21 mouse cellular contexts compared by ENCODE assay signal in genomic region chr6:146538661-146539060, GRCm38 (mm10). TPM values are rescaled to one million over a fixed set of nuclear protein-coding genes. Genes with fewer than 3 reads are reported as not detected.
DNase-seq lines count a peak whose midpoint lies in the region; ATAC-seq lines count a peak whose summit lies in the region.
"Had no signal": no experiment of that assay in that cellular context is flagged by ENCODE, and none has a peak within 500 bp of the region (broad histone marks: within the 10 kb centered on the region; RNA-seq: fewer than 3 reads in every experiment).

No protein-coding gene starts in this region.

- 0 out of 2 replicates have a peak, but pooled peaks have one; percentile 41 for ATAC-seq in heart, embryonic 14.5 days (ENCODE audit: insufficient number of reproducible peaks, insufficient read depth, low FRiP score, low read depth)
- ATAC-seq: forebrain, embryonic 14.5 days; inflammation-experienced regulatory T-cells, adult 6 months; midbrain, embryonic 16.5 days had no signal

- no peaks in the 10 kb centered on the region for H3K36me3 ChIP-seq in heart, embryonic 14.5 days (ENCODE audit: control insufficient read depth, insufficient read depth, low read length)
- H3K36me3 ChIP-seq: limb, embryonic 15.5 days; lung, embryonic 15.5 days had no signal

- DNase-seq in cerebellum, postnatal 25 days, result peak; percentile 7 to 8
- DNase-seq in cerebellum, postnatal 36 days, result no peak
- DNase-seq in lung, postnatal 4 days, result peak; percentile 12 to 37
- DNase-seq in lung, adult 18-20 months, result no peak
- DNase-seq in thymus, postnatal 4 days, result no peak
- DNase-seq in urinary bladder, adult 2 months (ENCODE audit: low spot score), result no peak
- DNase-seq in urinary bladder, adult 18-20 months (ENCODE audit: low spot score in 2 of 2), result no peak
- DNase-seq: B cell, adult 2 months; cerebellum, adult 9-11 months; gastrocnemius, postnatal 36 days; kidney, adult 9 months; kidney, postnatal 36 days; right cerebral cortex, adult 18-20 months; thymus, postnatal 14 days had no signal

- 38% methylated on average over 4 of the region's 4 CpGs for WGBS in heart, embryonic 14.5 days

- no peak overlapping the region for H3K9ac ChIP-seq in heart, embryonic 14.5 days (ENCODE audit: low read length)
- H3K9ac ChIP-seq: limb, embryonic 15.5 days; lung, embryonic 15.5 days had no signal

- peak overlapping the region; percentile 50 to 67 for H3K27ac ChIP-seq in heart, embryonic 14.5 days (replicated peaks in 1 of 2; ENCODE audit: control insufficient read depth in 1 of 2, insufficient read depth in 1 of 2, low read depth in 2 of 2, low read length in 2 of 2)
- H3K27ac ChIP-seq: limb, embryonic 15.5 days; lung, embryonic 15.5 days had no signal

- no peaks in the 10 kb centered on the region for H3K9me3 ChIP-seq in heart, embryonic 14.5 days (ENCODE audit: control insufficient read depth, low read length)
- H3K9me3 ChIP-seq: limb, embryonic 15.5 days; lung, embryonic 15.5 days had no signal

- no peaks in the 10 kb centered on the region for H3K27me3 ChIP-seq in heart, embryonic 14.5 days (ENCODE audit: control insufficient read depth, insufficient read depth, low read length)
- H3K27me3 ChIP-seq: limb, embryonic 15.5 days; lung, embryonic 15.5 days had no signal

- H3K4me2 ChIP-seq in heart, embryonic 14.5 days (ENCODE audit: low read length), result no peak overlapping the region
- H3K4me2 ChIP-seq: limb, embryonic 15.5 days; lung, embryonic 15.5 days had no signal

- H3K4me1 ChIP-seq in heart, embryonic 14.5 days (ENCODE audit: control insufficient read depth in 2 of 2, insufficient read depth in 2 of 2, low read length in 2 of 2), result peaks cover 9 to 25% of the 10 kb centered on the region in 2 experiments
- H3K4me1 ChIP-seq: limb, embryonic 15.5 days; lung, embryonic 15.5 days had no signal

- H3K4me3 ChIP-seq in heart, embryonic 14.5 days (ENCODE audit: control insufficient read depth in 1 of 2, insufficient read depth in 1 of 2, low read depth in 1 of 2, low read length in 2 of 2), result no peak overlapping the region
- H3K4me3 ChIP-seq: erythroblast, embryonic 14.5 days; limb, embryonic 15.5 days; lung, embryonic 15.5 days had no signal

RNA-seq across cellular contexts. Expression of gene Itpr2, which starts 36.6 kb away (rescaled TPM):
- polyA plus RNA-seq in heart, embryonic 14.5 days (2014; fragmentation: Nextera tagmentation; extraction: Ambion mirVana), result 43.4 and 46.1 TPM in 2 replicates
- polyA plus RNA-seq in urinary bladder, adult 2 months (2012; rRNA removed), result 3.9 and 4.9 TPM in 2 replicates

RNA-seq across cellular contexts. Expression of gene Fgfr1op2, which starts 38.3 kb away (rescaled TPM):
- 89.0 and 95.3 TPM in 2 replicates for polyA plus RNA-seq in heart, embryonic 14.5 days (2014; fragmentation: Nextera tagmentation; extraction: Ambion mirVana)
- polyA plus RNA-seq in urinary bladder, adult 2 months (2012; rRNA removed), result 83.9 and 91.5 TPM in 2 replicates

RNA-seq across cellular contexts. Expression of gene Ints13, which starts 39.0 kb away (rescaled TPM):
- 41.3 and 42.7 TPM in 2 replicates for polyA plus RNA-seq in heart, embryonic 14.5 days (2014; fragmentation: Nextera tagmentation; extraction: Ambion mirVana)
- polyA plus RNA-seq in urinary bladder, adult 2 months (2012; rRNA removed), result 48.0 and 54.4 TPM in 2 replicates

Comparison
In these comparisons a context has a peak if more than half of its experiments do, and no peak if none do; other contexts are left out.
1. DNase-seq: peak in cerebellum, postnatal 25 days (2 of 2) and lung, postnatal 4 days (2 of 2); none in cerebellum, postnatal 36 days (0 of 2), lung, adult 18-20 months (0 of 2), thymus, postnatal 4 days (single experiment), urinary bladder, adult 2 months (single experiment) and urinary bladder, adult 18-20 months (0 of 2).